Mouse (Mus musculus): Measurements from ENCODE around the gene Gm2035. TPM values are rescaled to one million over a fixed set of nuclear protein-coding genes. Genes with fewer than 3 reads are reported as not detected.
"Not testable (repeated sequence)": the region's sequence is repeated elsewhere in the genome, so short reads cannot be mapped to it uniquely, and the experiment has no call there.

Gm2035 gene
- not detected for total RNA-seq (2021)
- long read RNA-seq, experiment 1 = 0 reads
- long read RNA-seq, experiment 2 = 0 reads

DNA sequence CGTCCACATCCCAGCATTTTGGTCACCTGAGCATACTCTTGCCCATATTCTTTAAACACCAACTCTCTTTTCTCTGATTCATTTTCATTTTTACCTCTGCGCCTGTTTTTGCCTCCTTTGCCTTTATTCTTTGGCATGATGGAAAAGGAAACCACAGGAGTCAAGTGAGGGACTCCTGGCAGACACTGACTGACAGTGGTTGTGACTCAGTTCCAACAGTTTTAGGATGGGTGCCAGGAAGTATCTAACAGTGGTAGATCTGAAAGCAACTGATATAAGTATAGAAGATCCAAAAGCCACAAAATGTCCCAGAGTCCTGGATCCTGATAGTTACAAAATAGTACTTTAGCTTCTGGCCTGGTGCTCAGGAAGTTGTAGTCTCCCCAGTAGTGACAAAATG, at the start of gene Gm2035:
Gene Gm2035 (minus strand): TSS at position 137 of the 400 bp plus-strand sequence.
- DNase-seq (ENCODE audit: low spot score) = not testable (repeated sequence)

DNA sequence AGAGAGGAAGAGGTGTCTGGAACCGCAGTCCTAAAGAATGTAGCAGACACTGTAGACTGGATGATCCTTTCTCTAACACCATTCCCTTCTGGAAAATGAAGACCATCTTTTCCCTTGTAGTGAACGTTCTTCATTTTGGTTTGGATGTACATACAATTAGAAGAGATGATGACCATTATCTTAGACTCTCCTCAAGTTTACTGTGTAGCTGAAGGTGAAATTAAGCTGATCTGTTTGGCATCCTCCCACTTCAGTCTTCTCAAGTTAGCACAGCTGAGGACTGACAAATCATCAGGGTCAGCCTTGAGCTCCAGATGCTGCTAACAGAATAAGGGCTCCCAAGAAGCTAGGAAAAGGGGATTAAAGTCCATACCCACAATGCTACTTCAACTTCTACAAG, 34.1 kb upstream of the Gm2035 start, which contains the start of gene Gm2042:
Gene Gm2042 (plus strand): TSS at position 301 of the 400 bp plus-strand sequence.
- not testable (repeated sequence) for DNase-seq (ENCODE audit: low spot score)

DNA sequence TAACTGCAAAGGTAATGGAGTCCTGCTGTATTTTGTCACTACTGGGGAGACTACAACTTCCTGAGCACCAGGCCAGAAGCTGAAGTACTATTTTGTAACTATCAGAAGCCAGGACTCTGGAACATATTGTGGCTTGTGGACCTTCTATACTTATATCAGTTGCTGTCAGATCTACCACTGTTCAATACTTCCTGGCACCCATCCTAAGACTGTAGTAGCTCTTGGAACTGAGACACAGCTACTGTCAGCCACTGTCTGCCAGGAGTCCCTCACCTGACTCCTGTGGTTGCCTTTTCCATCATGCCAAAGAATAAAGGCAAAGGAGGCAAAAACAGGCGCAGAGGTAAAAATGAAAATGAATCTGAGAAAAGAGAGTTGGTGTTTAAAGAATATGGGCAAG, 24.6 kb downstream of the Gm2035 start, which contains the start of gene Gm2022:
Gene Gm2022 (plus strand): TSS at position 301 of the 400 bp plus-strand sequence.
- not testable (repeated sequence) for DNase-seq (ENCODE audit: low spot score)

DNA sequence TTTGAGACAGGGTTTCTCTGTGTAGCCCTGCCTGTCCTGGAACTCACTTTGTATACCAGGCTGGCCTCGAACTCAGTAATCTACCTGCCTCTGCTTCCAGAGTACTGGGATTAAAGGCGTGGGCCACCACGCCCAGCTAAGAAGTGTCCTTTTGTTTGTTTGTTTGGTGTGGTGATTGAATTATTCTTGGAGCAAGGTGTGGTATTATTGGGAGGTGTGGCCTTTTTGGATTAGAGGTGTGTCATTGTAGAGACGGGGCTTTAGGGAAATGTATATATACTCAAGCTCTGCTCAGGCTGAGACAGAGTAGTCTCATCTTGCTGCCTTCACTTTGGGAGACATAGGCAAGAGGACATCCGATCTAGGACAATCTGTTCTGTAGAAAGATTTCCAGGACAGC, 45.9 kb downstream of the Gm2035 start, which contains the start of gene Gm2016:
Gene Gm2016 (plus strand): TSS at position 301 of the 400 bp plus-strand sequence.
- not testable (repeated sequence) for DNase-seq (ENCODE audit: low spot score)

Other genes with a start within 250 kb of the Gm2035 start
- gene Gm21319, start 144.1 kb downstream of the Gm2035 start, total RNA-seq (2021) = not detected
- not detected for gene Gm21936, start 124.3 kb downstream of the Gm2035 start, total RNA-seq (2021)
- gene BB287469, start 103.3 kb downstream of the Gm2035 start, total RNA-seq (2021) = not detected
- not detected for gene Gm2001, start 77.5 kb downstream of the Gm2035 start, total RNA-seq (2021)
- not detected for gene Gm2016, start 45.8 kb downstream of the Gm2035 start, total RNA-seq (2021)
- not detected for gene Gm2022, start 24.5 kb downstream of the Gm2035 start, total RNA-seq (2021)
- gene Gm2042, start 34.2 kb upstream of the Gm2035 start, total RNA-seq (2021) = not detected
- gene Gm2075, start 92.0 kb upstream of the Gm2035 start, total RNA-seq (2021) = not detected
- not detected for gene Gm6803, start 98.9 kb upstream of the Gm2035 start, total RNA-seq (2021)
- not detected for gene Gm2056, start 107.1 kb upstream of the Gm2035 start, total RNA-seq (2021)
- gene Gm16368, start 163.8 kb upstream of the Gm2035 start, total RNA-seq (2021) = not detected

All from gastrocnemius, adult 18-20 months (tissue).